Comparison of ENCODE assay signal across 9 mouse cellular contexts in genomic region chr1:35465081-35465480, GRCm38 (mm10).
DNase-seq lines count a peak whose midpoint lies in the region; ATAC-seq lines count a peak whose summit lies in the region.
"Had no signal": no experiment of that assay in that cellular context is flagged by ENCODE, and none has a peak within 500 bp of the region (broad histone marks: within the 10 kb centered on the region; RNA-seq: fewer than 3 reads in every experiment).

No protein-coding gene starts in this region.

- DNase-seq in kidney, postnatal 4 days, result peak; percentile 10 to 11
- DNase-seq in R1 (ENCODE audit: low read depth, low spot score), result peak; percentile 39
- DNase-seq in frontal cortex, adult 2 months (ENCODE audit: extremely low spot score in 1 of 2, low spot score in 1 of 2), result peak; percentile 10 to 68
- peak; percentile 51 to 56 for DNase-seq in right cerebral cortex, postnatal 10 days (ENCODE audit: low spot score in 2 of 2)
- no peak for DNase-seq in spleen, adult 12 weeks (ENCODE audit: low spot score)
- DNase-seq in testis, postnatal 14 days (ENCODE audit: low spot score), result no peak
- DNase-seq: heart, postnatal 4 days had no signal

- H3K36me3 ChIP-seq in kidney, embryonic 15.5 days, result no peaks in the 10 kb centered on the region
- H3K36me3 ChIP-seq: neural tube, embryonic 15.5 days had no signal

- no peak overlapping the region for H3K4me3 ChIP-seq in kidney, embryonic 15.5 days (replicated peaks)
- H3K4me3 ChIP-seq: neural tube, embryonic 15.5 days had no signal

- H3K27me3 ChIP-seq in kidney, embryonic 15.5 days, result no peaks in the 10 kb centered on the region
- H3K27me3 ChIP-seq: neural tube, embryonic 15.5 days had no signal

- H3K9ac ChIP-seq in kidney, embryonic 15.5 days, result no peak overlapping the region
- H3K9ac ChIP-seq: neural tube, embryonic 15.5 days had no signal

- no peak overlapping the region for H3K27ac ChIP-seq in kidney, embryonic 15.5 days
- H3K27ac ChIP-seq: neural tube, embryonic 15.5 days had no signal

- H3K4me1 ChIP-seq in kidney, embryonic 15.5 days, result no peaks in the 10 kb centered on the region
- H3K4me1 ChIP-seq: neural tube, embryonic 15.5 days had no signal

- H3K4me2 ChIP-seq in kidney, embryonic 15.5 days, result no peak overlapping the region
- H3K4me2 ChIP-seq: neural tube, embryonic 15.5 days had no signal

- WGBS in kidney, embryonic 15.5 days, result 56% methylated on average over 3 of the region's 3 CpGs

- ATAC-seq in kidney, embryonic 15.5 days (replicated peaks; ENCODE audit: low FRiP score), result no peak

- H3K9me3 ChIP-seq in kidney, embryonic 15.5 days (replicated peaks), result no peaks in the 10 kb centered on the region
- H3K9me3 ChIP-seq: neural tube, embryonic 15.5 days had no signal

Comparison
In these comparisons a context has a peak if more than half of its experiments do, and no peak if none do; other contexts are left out.
1. DNase-seq: peak in kidney, postnatal 4 days (2 of 2), R1 (single experiment), frontal cortex, adult 2 months (2 of 2) and right cerebral cortex, postnatal 10 days (2 of 2); none in spleen, adult 12 weeks (single experiment) and testis, postnatal 14 days (single experiment).